Mouse (Mus musculus) heart, adult 18-20 months (tissue): ENCODE results near the gene Hyal3. TPM values are rescaled to one million over a fixed set of nuclear protein-coding genes. Genes with fewer than 3 reads are reported as not detected.
A peak's percentile ranks its signal among the peaks of the same experiment; 100 is the strongest.

Experiments
- DNase-seq, 2 experiments: peaks; one replicate each; pipeline ENCODE4 v3.0.0; 2021 to 2022; ENCODE audit warnings: mixed read lengths in 1 of 2
- total RNA-seq, 2 experiments: library from RNA; stranded (reverse); gene quantifications; 2 replicates each; pipeline ENCODE4 v1.2.3; 2021

Hyal3 gene
- total RNA-seq, 2 experiments from 2014 or later = 0.28 to 0.37 TPM

DNA sequence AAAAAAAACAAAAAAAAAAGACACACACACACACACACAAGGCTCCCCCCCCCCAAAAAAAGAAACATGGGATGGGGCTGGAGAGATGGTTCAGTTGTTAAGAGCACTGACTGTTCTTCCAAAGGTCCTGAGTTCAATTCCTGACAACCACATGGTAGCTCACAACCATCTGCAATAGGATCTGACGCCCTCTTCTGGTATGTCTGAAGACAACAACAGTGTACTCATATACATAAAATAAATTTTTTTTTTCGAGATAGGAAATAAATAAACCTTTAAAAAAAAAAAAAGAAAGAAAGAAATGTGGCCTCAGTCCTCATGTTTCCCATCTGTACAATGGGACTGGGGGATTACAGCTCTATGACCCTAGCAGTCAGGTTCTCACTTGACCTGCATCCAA lies 36.8 kb downstream of the Hyal3 start:
- no peak for DNase-seq

DNA sequence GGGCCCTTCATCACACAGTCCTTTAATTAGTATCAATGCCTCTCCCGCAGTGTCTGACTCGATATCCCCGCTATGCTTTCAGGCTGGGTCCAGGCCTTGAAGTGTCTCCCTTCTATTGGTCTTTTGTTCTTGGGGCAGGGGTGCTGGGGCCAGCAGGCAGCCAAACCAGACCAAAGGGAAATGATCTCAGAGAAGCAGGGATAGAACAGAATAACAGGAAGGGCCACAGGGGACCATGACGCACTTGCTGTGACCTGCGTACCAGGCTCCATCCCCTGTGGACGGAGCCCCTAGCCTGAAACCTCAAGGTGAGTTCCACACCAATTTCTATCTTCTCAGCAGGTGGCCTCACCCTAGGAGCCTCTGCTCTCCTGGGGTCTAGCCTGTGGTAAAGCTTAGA lies 37.5 kb downstream of the Hyal3 start:
- peak in 1 of 2 experiments; percentile 38 for DNase-seq

DNA sequence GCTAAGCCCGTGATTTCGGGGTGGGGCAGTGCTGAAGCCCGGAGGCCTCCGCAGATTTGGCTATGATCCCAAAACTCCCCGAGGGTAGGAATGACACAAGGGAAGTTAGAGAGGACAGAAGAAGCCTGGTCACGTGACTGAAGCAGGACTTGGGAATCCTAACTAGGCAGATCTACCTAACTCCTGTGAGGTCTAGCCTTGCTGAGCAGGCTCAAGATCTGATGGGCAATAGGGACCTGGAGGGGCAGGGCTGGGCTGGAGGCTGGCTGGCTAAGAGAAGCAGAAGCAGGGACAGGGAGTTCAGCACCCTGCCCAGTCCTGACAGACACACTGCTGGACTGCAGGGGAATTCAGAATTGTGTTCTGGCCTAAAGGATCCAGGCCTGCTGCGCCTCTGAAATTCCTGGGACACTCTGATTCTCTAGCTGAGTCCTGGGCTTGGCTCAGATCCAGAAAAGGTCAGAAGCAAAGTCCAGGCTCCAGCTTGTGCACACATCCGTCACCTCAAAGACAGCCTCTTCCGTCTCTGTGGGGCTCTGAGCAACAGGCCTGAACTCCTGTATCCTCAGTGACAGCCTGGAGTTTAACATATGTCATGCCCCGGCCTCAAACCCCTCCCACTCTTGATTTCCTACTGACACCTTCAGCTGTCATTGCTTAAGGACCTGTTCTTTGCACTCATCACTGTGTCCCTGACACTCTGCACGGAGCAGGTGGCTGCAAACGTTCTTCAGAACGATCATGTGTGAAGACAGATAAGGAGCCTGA lies 38.3 kb downstream of the Hyal3 start:
- peak; percentile 77 to 85 for DNase-seq

DNA sequence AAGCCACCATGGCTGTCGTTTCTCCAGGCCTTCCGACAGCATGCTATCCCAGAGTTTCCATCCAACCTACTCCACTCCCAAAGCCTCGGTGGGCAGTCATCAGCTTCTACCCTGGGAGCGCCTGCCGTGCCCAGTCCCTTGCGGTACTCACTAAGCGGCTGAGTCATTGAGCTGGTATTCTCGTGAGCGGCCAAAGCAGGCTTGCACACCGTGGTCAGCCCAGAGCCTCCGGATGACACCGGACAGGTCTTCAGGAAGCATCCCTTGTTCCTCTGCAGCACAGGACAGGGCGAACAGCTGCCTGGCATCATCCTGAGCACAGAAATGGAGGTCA lies 38.9 kb downstream of the Hyal3 start:
- no peak for DNase-seq

DNA sequence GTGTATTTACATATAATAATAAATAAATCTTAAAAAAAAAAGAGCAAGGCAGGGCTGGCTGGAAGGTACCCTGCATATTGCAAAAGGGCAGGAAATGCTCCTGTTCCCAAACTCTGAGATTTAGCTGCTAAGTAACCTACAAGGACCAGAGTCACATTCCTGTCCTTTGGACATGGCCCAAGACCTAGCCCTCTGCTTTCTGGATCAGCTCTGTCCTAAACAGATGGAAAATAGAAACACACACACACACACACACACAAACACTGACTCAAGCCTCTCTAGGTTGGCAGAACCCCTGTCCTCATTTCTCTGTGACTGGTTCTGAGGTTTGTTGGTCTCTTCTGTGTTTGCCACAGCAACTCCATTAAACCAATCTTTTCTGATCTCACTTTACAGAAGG lies 40.3 kb downstream of the Hyal3 start:
- peak in 1 of 2 experiments; percentile 36 for DNase-seq

DNA sequence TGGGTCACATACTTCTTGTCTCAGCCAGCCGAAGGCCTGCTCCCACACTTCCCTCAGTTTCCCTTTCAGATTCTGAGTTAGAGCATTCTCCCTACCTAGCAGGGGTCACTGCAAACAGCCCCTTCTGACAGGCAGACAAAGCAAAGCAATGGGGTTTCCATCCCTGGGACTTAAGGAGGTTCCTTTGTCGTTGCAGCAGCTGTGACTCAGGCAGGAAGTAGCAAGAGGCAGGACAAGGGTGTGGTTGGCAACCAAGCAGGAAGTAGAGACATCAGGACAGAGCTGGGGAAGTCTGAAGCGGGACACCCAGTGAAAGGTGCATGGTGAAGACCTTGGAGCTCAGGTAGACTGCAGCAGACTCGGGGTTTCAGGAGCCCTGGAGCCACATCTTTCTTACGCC lies 43.9 kb downstream of the Hyal3 start:
- peak; percentile 69 to 89 for DNase-seq

DNA sequence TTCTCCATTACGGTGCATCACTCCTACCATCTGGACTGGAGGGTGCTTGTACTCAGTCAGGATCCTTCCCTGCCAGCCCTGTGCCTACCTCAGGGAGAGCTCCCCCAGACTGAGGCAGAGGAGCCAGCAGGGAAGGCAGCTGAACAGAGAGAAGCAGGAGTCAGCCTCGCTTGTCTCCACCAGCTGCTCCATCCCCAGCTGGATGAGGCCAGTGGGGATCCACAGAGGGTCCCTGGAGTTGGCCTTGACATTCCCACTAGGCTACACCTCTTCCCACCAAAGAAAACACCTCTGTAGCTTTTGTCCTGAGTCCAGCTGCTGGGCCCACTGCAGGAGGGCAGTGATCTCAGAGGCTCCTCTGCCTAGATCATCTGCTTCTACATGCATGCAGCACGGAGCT lies 44.3 kb downstream of the Hyal3 start:
- no peak for DNase-seq

DNA sequence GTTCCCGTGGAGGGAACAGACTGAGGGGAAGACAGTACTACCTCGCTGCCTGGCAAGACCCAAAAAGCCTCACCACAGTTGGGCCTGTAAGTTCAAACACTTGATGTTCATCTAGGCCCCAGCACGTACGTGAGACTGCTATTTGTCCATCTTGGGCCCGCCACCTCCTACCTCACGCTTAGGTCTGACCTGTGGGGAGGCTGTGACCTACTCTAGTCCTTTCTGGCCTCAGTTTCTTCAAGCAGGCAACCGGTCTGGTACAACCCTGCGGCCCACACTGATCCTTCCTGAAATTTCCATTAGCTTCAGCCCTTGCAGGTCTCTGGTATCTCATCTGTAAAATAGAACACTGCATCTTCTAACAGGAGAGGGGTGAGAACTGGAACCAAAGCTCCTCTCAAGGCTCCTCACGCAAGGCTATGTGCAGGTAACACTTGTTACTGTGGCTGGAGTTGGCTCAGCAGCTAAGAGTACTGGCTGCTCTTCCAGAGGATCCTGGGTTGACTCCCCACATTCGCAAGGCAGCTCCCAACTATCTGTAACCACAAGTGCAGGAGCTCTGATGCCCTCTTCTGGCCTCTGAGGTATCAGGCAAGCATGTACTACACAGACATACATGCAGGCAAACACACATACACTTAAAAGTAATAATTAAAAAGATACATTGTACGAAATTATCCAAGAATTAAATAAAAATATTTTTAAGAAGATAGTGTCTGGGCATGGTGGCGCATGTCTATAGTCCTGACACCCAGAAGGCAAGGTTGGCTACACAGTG lies 44.9 kb downstream of the Hyal3 start:
- DNase-seq = peak in 1 of 2 experiments; percentile 30

DNA sequence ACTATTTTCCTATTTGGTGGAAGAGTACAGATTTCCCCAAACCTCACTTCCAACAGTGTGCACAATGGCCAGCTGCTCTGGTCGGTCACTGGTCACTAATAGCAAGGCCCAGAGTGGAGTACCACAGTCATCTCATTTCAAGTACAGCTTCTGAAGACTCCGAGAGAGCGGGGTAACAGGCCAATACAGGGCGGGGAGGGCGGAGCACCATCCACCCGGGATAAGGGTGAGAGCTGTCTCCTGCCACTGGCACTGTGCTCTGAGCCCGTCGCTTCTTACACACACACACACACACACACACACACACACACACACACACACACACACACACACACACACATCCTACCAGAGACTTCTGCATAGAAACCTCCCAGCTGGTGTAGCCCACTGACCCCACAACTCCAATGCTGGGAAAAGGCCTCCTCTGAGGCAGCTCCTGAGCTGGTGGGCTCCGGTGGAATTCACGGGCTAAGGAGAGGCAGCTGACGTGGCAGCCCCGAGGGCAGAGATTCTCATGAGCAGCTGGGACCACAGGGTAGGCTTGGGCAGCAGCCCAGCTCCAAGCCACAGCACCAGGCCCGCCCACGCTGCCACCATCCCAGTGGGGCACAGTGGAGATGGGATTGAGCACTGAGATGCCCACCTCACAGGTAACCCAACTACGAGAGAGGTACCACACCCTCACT lies 45.7 kb downstream of the Hyal3 start:
- DNase-seq = peak in 1 of 2 experiments; percentile 43

DNA sequence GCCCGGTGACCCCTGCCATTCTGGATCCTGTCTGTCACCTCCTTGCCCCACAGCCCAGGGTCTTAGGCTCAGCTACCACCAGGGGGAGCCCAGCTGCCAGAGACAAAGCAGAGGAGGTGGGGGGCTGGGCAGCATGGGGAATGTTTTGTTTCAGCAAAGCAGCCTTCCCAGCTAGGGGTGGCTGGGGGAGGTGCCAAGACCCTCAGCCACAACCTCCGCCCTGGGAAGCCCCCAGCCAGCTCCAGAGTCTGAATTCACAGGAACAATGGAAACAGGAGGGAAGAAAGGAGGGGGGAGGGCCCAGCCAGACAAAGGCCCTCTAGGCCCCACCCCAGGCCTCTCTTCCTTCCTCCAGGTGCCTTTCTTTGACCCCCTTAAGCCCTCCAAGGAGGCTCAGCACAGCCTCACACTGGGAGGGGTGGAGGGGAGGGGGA lies 46.2 kb downstream of the Hyal3 start:
- peak; percentile 84 to 91 for DNase-seq

DNA sequence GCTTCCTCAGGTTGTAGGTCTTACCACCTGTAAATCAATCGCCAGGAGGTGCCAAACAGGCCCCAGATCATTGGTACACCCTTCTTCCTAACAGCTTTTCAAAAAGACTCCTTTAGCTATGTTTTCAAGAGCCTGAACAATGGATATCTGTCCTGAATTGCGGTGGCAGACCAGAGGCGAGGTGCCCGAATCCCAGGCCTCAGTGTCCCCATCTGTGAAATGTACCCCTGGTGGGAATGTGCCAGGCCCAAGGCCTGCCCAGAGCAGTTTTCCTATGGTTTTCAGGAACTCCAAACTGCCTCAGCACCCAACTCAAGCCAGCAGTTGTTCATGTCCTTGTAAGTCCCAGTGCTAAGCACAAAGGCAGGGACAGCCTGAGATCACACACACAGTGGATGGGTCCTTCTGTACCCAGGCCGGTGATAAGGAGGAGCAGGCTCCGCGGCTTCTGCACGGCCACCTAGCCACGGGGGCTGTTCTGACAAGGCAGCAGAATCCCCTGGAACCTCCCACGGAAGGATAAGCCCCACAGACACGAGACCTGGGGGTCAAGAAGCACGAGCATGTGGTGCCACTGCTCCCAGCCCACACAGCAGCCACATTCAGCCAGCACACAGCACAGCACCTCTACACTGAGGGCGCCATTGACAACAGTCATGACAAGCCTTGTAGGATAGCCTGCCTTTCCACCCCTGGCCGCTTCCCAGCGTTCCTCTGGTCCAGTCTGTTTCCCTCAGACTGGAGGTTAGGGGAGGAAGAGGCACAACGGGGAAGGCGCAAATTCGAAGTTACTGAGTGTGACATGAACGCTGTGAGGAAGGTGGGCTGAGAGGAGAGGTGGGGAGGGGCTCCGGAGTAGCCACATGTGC lies 47.0 kb downstream of the Hyal3 start:
- peak in 1 of 2 experiments; percentile 43 for DNase-seq

DNA sequence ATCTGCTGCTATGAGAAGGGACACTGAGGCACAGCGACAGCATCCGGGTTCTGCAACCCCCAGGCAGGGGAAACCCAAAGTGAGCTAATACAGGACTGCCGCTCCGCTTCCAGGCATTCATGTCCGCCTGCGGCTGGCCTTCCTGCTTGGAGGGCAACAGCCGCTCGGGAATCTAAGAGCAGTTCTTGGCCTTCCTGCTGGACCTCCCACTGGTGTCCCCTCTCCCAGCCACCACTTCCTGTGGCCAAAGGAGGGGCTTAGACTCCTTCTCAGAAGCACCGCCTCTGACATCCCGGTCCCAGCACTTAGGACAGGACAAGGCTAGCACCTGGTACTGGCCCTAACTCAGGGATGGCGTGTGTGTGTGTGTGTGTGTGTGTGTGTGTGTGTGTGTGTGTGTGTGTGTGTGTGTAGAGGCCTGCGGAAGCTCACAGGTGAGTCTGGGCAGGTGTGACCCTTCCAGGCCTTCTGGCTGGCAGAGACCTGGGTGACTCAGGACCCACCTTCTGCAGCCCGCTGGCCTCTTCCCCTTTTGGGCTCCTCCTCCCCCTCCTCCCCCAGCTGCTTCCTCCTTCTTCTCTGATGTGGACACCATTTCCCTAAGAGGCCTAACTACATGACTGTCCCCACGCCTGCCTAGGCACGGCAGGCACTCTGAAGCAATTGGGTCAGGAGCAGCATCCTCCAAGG lies 48.2 kb downstream of the Hyal3 start:
- DNase-seq = peak; percentile 65 to 88

DNA sequence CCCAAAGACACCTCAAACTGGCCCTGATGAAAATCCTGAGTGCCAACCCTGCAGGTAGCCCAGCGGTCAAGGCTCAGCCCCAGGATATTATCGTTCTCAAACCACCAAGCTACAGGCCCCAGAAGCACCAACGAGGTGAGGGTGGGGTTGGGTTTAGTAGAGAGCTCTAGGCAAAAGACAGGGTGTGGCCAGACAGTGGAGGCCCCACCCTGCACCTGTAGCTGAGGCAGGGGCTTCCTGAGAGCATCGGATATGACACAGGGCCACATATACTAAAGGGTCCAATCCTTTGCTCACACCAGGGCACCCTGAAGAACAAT lies 48.8 kb downstream of the Hyal3 start:
- DNase-seq = no peak

DNA sequence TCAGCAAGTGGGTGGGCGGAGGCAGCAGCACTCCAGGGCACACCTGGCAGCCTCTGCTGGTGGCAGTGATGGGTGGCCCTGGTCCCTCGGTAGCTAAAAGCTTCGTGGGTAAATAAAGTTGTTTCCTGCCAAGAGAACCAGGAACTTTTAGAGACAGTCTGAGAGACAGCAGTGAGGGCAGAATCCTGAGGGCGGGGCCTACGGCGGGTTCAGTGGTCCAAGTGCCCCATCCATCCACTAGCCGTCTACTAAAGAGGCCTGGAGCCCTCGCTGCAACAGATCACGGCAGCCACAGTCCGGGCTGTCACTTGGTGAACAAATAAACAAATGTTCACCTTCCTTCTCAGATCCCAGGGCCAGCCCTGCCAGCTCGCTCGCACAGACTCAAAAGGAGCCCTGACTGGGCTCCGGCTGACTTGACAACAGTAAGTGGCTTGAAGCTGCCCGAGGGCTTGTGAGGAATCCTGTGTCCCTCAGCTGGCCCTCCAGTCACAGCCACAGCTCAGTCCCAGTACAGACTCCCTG lies 49.3 kb downstream of the Hyal3 start:
- peak; percentile 36 to 41 for DNase-seq

DNA sequence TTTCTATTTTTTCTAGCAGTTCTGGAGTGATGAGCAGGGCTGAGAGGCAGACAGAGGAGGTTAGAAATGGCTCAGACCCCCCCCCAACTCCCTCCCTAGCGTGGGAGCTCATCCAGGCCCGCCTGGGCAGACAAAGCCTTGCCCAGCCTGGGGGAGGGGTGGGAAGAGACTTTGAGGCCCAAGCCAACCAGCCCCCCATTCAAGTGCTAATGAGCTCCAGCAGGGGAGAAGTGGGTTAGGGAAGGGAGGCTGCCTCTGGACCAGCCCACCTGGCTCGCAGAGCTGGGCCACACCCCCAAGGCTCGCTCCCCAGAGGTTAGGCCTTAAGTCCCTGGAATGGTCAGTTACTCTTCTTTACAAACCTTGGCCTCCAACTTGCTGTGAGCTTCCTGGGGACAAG lies 50.0 kb downstream of the Hyal3 start:
- DNase-seq = peak; percentile 41 to 49

DNA sequence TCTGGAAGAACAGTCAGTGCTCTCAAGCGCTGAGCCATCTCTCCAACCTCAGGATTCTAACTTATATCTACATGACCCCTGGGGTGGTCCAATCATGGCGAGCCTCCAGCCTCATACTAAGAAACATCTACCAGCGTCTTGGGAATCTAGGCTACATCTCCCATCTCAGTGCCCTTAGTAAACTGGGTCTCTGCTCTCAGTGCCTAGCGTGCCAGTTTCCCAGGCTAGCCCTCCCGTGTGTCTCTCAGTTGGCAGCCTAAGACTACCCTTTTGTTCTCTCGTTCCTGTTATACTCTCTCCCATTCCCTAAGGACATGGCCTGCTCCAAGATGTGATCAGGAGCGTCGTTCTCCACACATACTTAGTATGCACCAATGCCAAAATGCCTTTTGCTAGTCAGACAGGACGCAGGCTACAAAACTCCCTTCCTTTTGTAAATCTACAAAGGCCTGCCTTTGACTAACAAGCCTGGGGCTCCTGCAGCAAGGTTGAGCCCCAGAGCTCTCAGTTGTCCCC lies 50.8 kb downstream of the Hyal3 start:
- DNase-seq = peak in 1 of 2 experiments; percentile 28

DNA sequence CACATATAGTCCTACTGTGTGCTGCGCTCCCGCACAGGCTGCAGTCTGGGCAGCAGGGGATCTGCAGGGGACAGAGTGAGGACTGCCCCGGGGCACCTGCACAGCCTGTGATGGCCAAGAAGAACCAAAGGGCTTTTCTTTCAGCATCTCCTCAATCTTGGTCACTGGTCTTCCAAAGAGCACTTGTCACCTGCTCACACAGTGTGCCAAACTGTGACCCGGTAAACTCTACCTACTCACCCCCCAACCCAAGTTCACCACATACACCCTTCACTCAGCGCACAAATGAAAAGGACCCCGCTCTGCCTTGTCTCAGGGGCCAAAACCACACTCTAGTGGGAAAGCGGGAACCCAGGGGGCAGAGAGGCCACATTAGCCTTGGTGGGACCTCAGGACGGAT lies 51.2 kb downstream of the Hyal3 start:
- DNase-seq = no peak

DNA sequence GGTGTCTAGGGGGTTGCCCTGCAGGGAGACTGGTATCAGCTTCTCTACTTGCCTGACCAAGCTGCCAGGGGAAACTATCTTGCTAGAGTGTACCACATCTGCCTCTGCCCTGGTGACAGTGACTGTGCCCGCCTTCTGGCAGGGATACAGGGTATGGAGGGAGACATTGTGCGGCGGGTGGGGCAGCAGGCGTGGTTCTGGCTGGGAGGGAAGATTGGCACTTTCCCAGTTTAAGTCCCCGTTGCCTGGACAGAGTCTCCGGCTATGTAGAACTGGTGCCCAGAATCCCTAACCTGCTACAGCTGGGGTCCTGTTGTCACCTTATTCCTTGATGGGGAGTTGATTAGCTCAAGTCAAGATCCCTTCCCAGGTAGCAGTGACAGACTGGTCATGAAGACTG lies 51.9 kb downstream of the Hyal3 start:
- DNase-seq = peak; percentile 80 to 85

DNA sequence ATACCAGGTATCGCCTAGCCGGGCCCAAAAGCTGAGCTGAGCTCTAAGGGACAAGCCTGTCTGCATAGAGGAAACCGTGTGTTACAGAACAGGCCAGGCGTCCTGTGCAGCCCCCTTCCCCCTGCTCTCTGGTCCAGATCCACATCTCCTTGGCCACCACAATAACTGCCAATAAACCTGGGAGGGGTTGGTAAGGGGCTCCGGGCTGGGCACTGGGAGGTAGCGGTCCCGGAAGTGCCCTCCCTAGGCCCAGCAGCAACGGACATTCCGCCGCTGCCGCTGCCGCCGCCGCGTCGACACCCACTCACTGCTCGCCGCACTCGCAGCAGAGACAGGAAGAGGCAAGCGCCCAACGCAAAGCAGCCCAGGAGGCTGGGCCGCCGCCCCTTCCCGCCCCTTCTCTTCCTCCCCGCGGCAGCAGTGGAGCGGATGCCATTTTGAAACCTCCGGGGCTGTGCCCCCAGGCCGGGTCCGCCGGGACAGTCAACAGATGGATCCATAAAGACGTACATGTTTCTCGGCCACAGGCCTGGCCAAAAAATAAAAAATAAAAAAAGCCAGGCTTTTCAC lies 52.6 kb downstream of the Hyal3 start:
- peak; percentile 88 to 94 for DNase-seq

DNA sequence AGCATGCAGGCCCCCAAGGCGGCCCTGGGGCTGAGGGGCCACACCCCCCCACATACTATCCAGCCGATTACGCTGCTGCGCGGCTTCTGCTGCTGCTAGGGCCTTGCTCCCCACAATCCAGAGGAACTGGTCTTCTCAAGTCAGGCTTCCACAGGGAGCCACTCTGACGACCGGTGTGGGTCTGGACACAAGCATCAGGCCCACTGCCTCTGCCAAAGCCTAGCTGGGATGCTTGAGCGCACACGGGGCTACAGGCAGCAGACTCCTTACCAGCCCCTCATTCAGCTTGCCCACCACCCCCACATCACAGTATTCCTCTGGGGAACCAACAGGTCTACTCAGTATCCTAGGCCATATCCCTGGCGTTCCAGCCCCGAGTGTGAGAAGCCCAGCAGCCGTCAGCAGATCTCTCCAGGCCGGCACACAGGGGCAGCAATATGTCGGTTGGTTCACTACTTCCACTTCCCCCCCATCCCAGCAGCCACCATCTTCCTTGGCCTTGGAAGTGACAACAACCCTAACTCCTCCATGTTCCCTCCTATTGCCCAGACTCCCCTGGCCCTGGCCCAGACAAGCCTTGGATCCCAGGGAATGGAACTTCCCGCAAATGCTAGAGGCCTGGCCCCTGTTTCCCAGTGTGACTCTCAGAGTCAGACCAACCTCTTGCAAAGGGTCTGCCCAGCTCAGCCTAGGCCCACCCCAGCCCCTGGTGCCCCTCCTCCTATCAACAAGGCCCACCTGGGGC lies 53.2 kb downstream of the Hyal3 start:
- peak; percentile 50 to 74 for DNase-seq
